Mouse (Mus musculus): ENCODE data around the gene Fam25c. TPM values are rescaled to one million over a fixed set of nuclear protein-coding genes. Genes with fewer than 3 reads are reported as not detected.
"Not testable (repeated sequence)": the region's sequence is repeated elsewhere in the genome, so short reads cannot be mapped to it uniquely, and the experiment has no call there.

The Fam25c gene
- total and polyA plus RNA-seq, 3 experiments = not detected

DNA sequence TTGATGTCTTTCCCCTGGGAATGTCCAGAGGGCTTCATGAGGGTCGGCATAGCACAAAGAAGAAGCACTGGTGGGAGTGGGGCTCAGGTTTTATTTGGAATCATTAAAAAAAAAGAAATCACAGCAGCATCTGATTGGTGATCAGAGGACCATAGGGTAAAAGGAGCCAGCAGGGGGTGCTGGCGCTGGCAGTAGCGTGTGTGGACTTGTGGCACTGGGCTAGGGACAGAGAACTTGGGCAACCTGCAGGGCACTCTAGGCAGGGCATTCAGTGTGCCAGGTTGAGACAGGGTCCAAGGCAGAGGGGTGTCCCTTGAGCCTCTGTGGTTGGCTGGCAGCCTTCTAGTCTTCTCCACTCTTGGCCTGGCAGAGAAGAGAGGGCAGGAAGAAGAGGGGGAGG lies 15.0 kb upstream of the Fam25c start:
- no peaks in the 10 kb centered on the region for H3K4me1 ChIP-seq (ENCODE audit: control insufficient read depth in 1 of 2, insufficient read depth in 2 of 2, low read length in 2 of 2)
- DNase-seq (ENCODE audit: low read depth, low spot score) = no peak
- TF ChIP-seq MAFK (IDR thresholded peaks at IDR 0.05; ENCODE audit: borderline replicate concordance, low read depth, low read length) (no peak), CTCF (IDR thresholded peaks at IDR 0.05 in 2 of 3, conservative IDR thresholded peaks at IDR 0.05 in 1 of 3; ENCODE audit: control insufficient read depth in 1 of 3, insufficient read depth in 1 of 3, low read depth in 2 of 3, low read length in 3 of 3, poor library complexity in 1 of 3, severe bottlenecking in 1 of 3) (peak in 2 of 3 experiments; percentile 15 to 27; a peak in 2 of 6 replicates)

DNA sequence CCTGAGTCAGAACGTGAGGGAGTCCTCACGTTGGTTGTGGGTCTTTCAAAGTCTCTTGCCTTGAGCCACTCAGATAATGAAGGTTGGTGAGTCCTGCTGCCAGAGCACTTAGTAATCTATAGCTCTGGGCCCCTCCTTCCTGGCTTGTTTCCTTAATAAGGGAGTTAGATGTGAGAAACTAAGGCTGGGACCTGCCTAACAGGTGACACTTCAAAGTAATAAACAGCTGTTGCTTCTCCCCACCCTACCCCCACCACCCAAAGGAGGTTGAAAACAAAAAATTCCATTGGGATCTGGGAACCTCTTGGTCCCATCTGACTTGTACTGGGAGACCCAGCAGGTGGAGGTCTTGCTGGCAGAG lies 9.9 kb upstream of the Fam25c start:
- no peak overlapping the region for H3K4me3 ChIP-seq (ENCODE audit: control insufficient read depth in 1 of 2, insufficient read depth in 1 of 2, low read depth in 2 of 2, low read length in 2 of 2)
- peaks cover 5% of the 10 kb centered on the region in 2 experiments for H3K4me1 ChIP-seq (ENCODE audit: control insufficient read depth in 1 of 2, insufficient read depth in 2 of 2, low read length in 2 of 2)
- H3K36me3 ChIP-seq (ENCODE audit: control insufficient read depth in 1 of 2, insufficient read depth in 2 of 2, low read length in 2 of 2) = peaks cover 0 to 7% of the 10 kb centered on the region in 2 experiments; a peak in 2 of 4 replicates
- no peak overlapping the region for H3K27ac ChIP-seq (ENCODE audit: control insufficient read depth, low read depth, low read length)
- H3K9ac ChIP-seq (ENCODE audit: control insufficient read depth, low read depth, low read length, poor library complexity, severe bottlenecking) = no peak overlapping the region
- TF ChIP-seq RCOR1 (IDR thresholded peaks at IDR 0.05; ENCODE audit: low read depth, low read length) (no peak), EP300 (IDR thresholded peaks at IDR 0.05; ENCODE audit: low read depth in 1 of 2, low read length in 2 of 2) (no peak), MAX (IDR thresholded peaks at IDR 0.05; ENCODE audit: low read length) (no peak), NELFE (IDR thresholded peaks at IDR 0.05; ENCODE audit: low read depth, low read length) (no peak), UBTF (IDR thresholded peaks at IDR 0.05; ENCODE audit: borderline replicate concordance, insufficient read depth, low read depth, low read length) (no peak), MXI1 (IDR thresholded peaks at IDR 0.05; ENCODE audit: low read depth, low read length) (no peak), TAL1 (IDR thresholded peaks at IDR 0.05; ENCODE audit: low read length) (no peak)
- no peaks in the 10 kb centered on the region for H3K9me3 ChIP-seq (replicated peaks; ENCODE audit: insufficient read depth, low read length)
- DNase-seq (ENCODE audit: low read depth, low spot score) = no peak
- H3K79me2 ChIP-seq (ENCODE audit: control insufficient read depth, insufficient read depth, low read length, poor library complexity) = no peaks in the 10 kb centered on the region; the same call in 1 of the 2 replicates
- H3K27me3 ChIP-seq (ENCODE audit: control insufficient read depth in 1 of 2, insufficient read depth in 2 of 2, low read length in 2 of 2) = no peaks in the 10 kb centered on the region

More for the DNA sequence above, 15.0 kb upstream of the Fam25c start:
- Histone ChIP-seq H3K4me3 (ENCODE audit: control insufficient read depth in 1 of 2, insufficient read depth in 1 of 2, low read depth in 2 of 2, low read length in 2 of 2) (no peak overlapping the region), H3K36me3 (ENCODE audit: control insufficient read depth in 1 of 2, insufficient read depth in 2 of 2, low read length in 2 of 2) (no peaks in the 10 kb centered on the region), H3K79me2 (ENCODE audit: control insufficient read depth, insufficient read depth, low read length, poor library complexity) (no peaks in the 10 kb centered on the region), H3K9me3 (replicated peaks; ENCODE audit: insufficient read depth, low read length) (no peaks in the 10 kb centered on the region), H3K9ac (ENCODE audit: control insufficient read depth, low read depth, low read length, poor library complexity, severe bottlenecking) (no peak overlapping the region), H3K27me3 (ENCODE audit: control insufficient read depth in 1 of 2, insufficient read depth in 2 of 2, low read length in 2 of 2) (no peaks in the 10 kb centered on the region), H3K27ac (ENCODE audit: control insufficient read depth, low read depth, low read length) (no peak overlapping the region)

DNA sequence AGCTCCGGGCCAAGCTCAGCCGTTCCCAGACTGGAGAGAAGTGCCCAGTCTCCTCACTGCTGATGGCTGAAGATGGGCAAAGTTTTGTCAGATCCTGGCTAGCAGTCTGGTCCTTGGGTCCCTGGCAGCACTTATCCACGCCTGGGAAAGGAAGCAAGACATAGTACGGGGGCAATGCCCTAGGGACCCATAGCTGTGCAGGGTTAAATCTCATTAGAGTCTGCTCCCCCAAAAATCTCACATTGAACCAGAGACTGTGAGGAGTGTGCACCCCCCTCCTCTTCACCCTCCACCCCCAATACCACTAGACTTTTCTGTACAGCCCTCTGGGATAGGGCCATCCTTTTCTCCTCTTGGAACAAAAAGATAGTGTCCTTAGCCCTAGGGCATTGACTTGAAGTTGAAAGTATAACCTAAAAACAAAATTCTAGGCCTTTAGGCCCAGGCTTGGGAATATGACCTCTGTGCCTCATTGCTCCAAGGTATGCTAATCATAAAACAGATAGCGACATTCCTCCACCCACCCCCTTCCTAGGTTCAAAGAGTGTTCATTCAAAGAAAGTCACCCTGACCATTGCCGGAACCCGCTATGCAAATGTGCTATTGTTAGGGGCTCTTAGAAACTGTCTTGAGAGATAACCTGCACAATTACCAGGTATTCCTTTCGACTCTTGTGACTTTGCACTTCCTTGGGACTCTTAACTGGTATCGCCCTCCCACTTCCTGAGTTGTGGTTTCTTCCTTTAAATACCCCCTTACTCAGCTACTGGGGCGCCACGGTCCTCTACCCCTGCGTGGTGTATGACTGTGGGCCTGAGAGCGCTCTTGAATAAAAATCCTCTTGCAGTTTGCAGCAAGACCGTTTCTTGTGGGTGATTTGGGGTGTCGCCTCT lies 9.3 kb upstream of the Fam25c start:
- not testable (repeated sequence) for H3K4me3 ChIP-seq (ENCODE audit: control insufficient read depth in 1 of 2, insufficient read depth in 1 of 2, low read depth in 2 of 2, low read length in 2 of 2); H3K9me3 ChIP-seq (replicated peaks; ENCODE audit: insufficient read depth, low read length); H3K4me1 ChIP-seq (ENCODE audit: control insufficient read depth in 1 of 2, insufficient read depth in 2 of 2, low read length in 2 of 2); H3K27me3 ChIP-seq (ENCODE audit: control insufficient read depth in 1 of 2, insufficient read depth in 2 of 2, low read length in 2 of 2); H3K9ac ChIP-seq (ENCODE audit: control insufficient read depth, low read depth, low read length, poor library complexity, severe bottlenecking); H3K79me2 ChIP-seq (ENCODE audit: control insufficient read depth, insufficient read depth, low read length, poor library complexity); H3K36me3 ChIP-seq (ENCODE audit: control insufficient read depth in 1 of 2, insufficient read depth in 2 of 2, low read length in 2 of 2); DNase-seq (ENCODE audit: low read depth, low spot score); H3K27ac ChIP-seq (ENCODE audit: control insufficient read depth, low read depth, low read length)

Measured in MEL (cell line).